Mouse (Mus musculus): Measurements from ENCODE around the gene Gad2.

The Gad2 gene

GRCm38 (mm10) chr2:22648394-22648793 lies 26.4 kb downstream of the Gad2 start:
- DNase-seq = peak in 1 of 2 experiments; percentile 7

GRCm38 (mm10) chr2:22651826-22652225 lies 29.8 kb downstream of the Gad2 start:
- DNase-seq = no peak

GRCm38 (mm10) chr2:22663731-22664130 lies 41.7 kb downstream of the Gad2 start:
- DNase-seq = no peak

GRCm38 (mm10) chr2:22670415-22670814 lies 48.4 kb downstream of the Gad2 start:
- no peak for DNase-seq

GRCm38 (mm10) chr2:22671348-22671747 lies 49.3 kb downstream of the Gad2 start:
- no peak for DNase-seq

GRCm38 (mm10) chr2:22677066-22677465 lies 55.1 kb downstream of the Gad2 start:
- DNase-seq = peak in 1 of 2 experiments; percentile 23

GRCm38 (mm10) chr2:22679944-22680343 lies 57.9 kb downstream of the Gad2 start:
- DNase-seq = no peak

- DNase-seq = no peak
These were observed 68.0 kb downstream of the Gad2 start for GRCm38 (mm10) chr2:22689969-22690368.

- no peak for DNase-seq
These were observed 83.0 kb downstream of the Gad2 start for GRCm38 (mm10) chr2:22704780-22705727.

- DNase-seq = no peak
These were observed 84.2 kb downstream of the Gad2 start for GRCm38 (mm10) chr2:22706233-22706632.

- peak in 1 of 2 experiments; percentile 63 for DNase-seq
These were observed 99.8 kb downstream of the Gad2 start for GRCm38 (mm10) chr2:22721522-22722470.

GRCm38 (mm10) chr2:22723927-22724534 lies 102.0 kb downstream of the Gad2 start:
- no peak for DNase-seq

- no peak for DNase-seq
These were observed 105.1 kb downstream of the Gad2 start for GRCm38 (mm10) chr2:22727113-22727512.

GRCm38 (mm10) chr2:22736134-22736533 lies 114.1 kb downstream of the Gad2 start:
- DNase-seq = no peak

GRCm38 (mm10) chr2:22739369-22739768 lies 117.4 kb downstream of the Gad2 start:
- DNase-seq = no peak

- DNase-seq = no peak
These were observed 118.4 kb downstream of the Gad2 start for GRCm38 (mm10) chr2:22740441-22740840.

- no peak for DNase-seq
These were observed 119.2 kb downstream of the Gad2 start for GRCm38 (mm10) chr2:22741222-22741621.
